Mouse (Mus musculus) adrenal gland, postnatal 14 days (tissue): ENCODE results near the gene Rpe. TPM values are rescaled to one million over a fixed set of nuclear protein-coding genes. Genes with fewer than 3 reads are reported as not detected.
"Not testable (repeated sequence)": the region's sequence is repeated elsewhere in the genome, so short reads cannot be mapped to it uniquely, and the experiment has no call there.

Experiments used
- DNase-seq: peaks from one replicate; pipeline ENCODE4 v3.0.0; 2021; ENCODE audit warnings: mixed read lengths
- long read RNA-seq, 2 experiments: library from polyadenylated mRNA; stranded (forward); transcript quantifications; one replicate each; pipeline ENCODE4 v2.0.0; 2021
- total RNA-seq: library from RNA; stranded (reverse); gene quantifications from 2 replicates; pipeline ENCODE4 v1.2.3, GENCODE M21; 2021

The Rpe gene
- total RNA-seq: 67.9 and 71.7 TPM in 2 replicates
- long read RNA-seq, experiment 1, transcript Rpe-202 (7 exons, 2,713 nt): minor isoform, 9 of 103 reads
- long read RNA-seq, experiment 1, transcript Rpe-201 (6 exons, 2,692 nt): major isoform, 73 of 103 reads
- long read RNA-seq, experiment 1, partial matches to known transcripts: 6 of 103 reads
- long read RNA-seq, experiment 1, other reads (novel, unspliced or antisense): 14 of 103 reads
- long read RNA-seq, experiment 2, transcript Rpe-201 (6 exons, 2,692 nt): major isoform, 41 of 53 reads
- long read RNA-seq, experiment 2, partial matches to known transcripts: 5 of 53 reads
- long read RNA-seq, experiment 2, other reads (novel, unspliced or antisense): 4 of 53 reads

GRCm38 (mm10) chr1:66700693-66701575, at the start of gene Rpe:
TSS of gene Rpe (plus strand) at chr1:66700831.
- peak; percentile 97 for DNase-seq

- DNase-seq: no peak
Observed at GRCm38 (mm10) chr1:66655119-66655746, 45.4 kb upstream of the Rpe start.

- no peak for DNase-seq
Observed at GRCm38 (mm10) chr1:66655747-66656119, 44.9 kb upstream of the Rpe start.

- DNase-seq: no peak
Observed at GRCm38 (mm10) chr1:66671475-66671874, 29.2 kb upstream of the Rpe start.

- no peak for DNase-seq
Observed at GRCm38 (mm10) chr1:66672812-66673211, 27.8 kb upstream of the Rpe start.

- no peak for DNase-seq
Observed at GRCm38 (mm10) chr1:66677928-66678327, 22.7 kb upstream of the Rpe start.

- no peak for DNase-seq
Observed at GRCm38 (mm10) chr1:66678662-66679061, 22.0 kb upstream of the Rpe start.

- no peak for DNase-seq
Observed at GRCm38 (mm10) chr1:66682974-66683373, 17.7 kb upstream of the Rpe start.

GRCm38 (mm10) chr1:66691772-66692171, 8.9 kb upstream of the Rpe start:
- DNase-seq: no peak

GRCm38 (mm10) chr1:66692308-66692707, 8.3 kb upstream of the Rpe start:
- DNase-seq: no peak

- DNase-seq: no peak
Observed at GRCm38 (mm10) chr1:66692780-66693392, 7.7 kb upstream of the Rpe start.

- no peak for DNase-seq
Observed at GRCm38 (mm10) chr1:66694266-66694665, 6.4 kb upstream of the Rpe start.

GRCm38 (mm10) chr1:66695296-66695695, 5.3 kb upstream of the Rpe start:
- DNase-seq: peak; percentile 42

GRCm38 (mm10) chr1:66699630-66700029, 1.0 kb upstream of the Rpe start:
- not testable (repeated sequence) for DNase-seq

GRCm38 (mm10) chr1:66700149-66700692, 410 bp upstream of the Rpe start:
- no peak for DNase-seq

GRCm38 (mm10) chr1:66701576-66701940, 927 bp downstream of the Rpe start:
- no peak for DNase-seq

- no peak for DNase-seq
Observed at GRCm38 (mm10) chr1:66702623-66703345, 2.2 kb downstream of the Rpe start.

- no peak for DNase-seq
Observed at GRCm38 (mm10) chr1:66704523-66704922, 3.9 kb downstream of the Rpe start.

GRCm38 (mm10) chr1:66712859-66713258, 12.2 kb downstream of the Rpe start:
- no peak for DNase-seq

GRCm38 (mm10) chr1:66730581-66730980, 29.9 kb downstream of the Rpe start:
- DNase-seq: no peak

- DNase-seq: no peak
Observed at GRCm38 (mm10) chr1:66768764-66769163, 68.1 kb downstream of the Rpe start.
